Mouse (Mus musculus) layer of hippocampus, adult 8-10 months (tissue): ENCODE measurements around the gene Hoga1. TPM values are rescaled to one million over a fixed set of nuclear protein-coding genes. Genes with fewer than 3 reads are reported as not detected.
"Not testable (repeated sequence)": the region's sequence is repeated elsewhere in the genome, so short reads cannot be mapped to it uniquely, and the experiment has no call there.

Experiments used
- DNase-seq, 2 experiments: peaks; one replicate each; pipeline ENCODE4 v3.0.0; 2022; ENCODE audit warnings: low spot score in 2 of 2
- total RNA-seq, 4 experiments: library from RNA; stranded (reverse); gene quantifications; 2 replicates each; pipeline ENCODE4 v1.2.4; 2022

The Hoga1 gene
- total RNA-seq, 4 experiments from 2014 or later: 7.2 to 11.6 (median 8.9) TPM

- DNase-seq: no peak
Observed at GRCm38 (mm10) chr19:42068441-42069240, 23.2 kb downstream of the Hoga1 start.

- DNase-seq: no peak
Observed at GRCm38 (mm10) chr19:42069241-42069525, 23.8 kb downstream of the Hoga1 start.

- no peak for DNase-seq
Observed at GRCm38 (mm10) chr19:42071221-42071620, 25.8 kb downstream of the Hoga1 start.

GRCm38 (mm10) chr19:42071886-42072608 lies 26.6 kb downstream of the Hoga1 start:
- no peak for DNase-seq

- DNase-seq: no peak
Observed at GRCm38 (mm10) chr19:42072802-42073201, 27.4 kb downstream of the Hoga1 start.

- no peak for DNase-seq
Observed at GRCm38 (mm10) chr19:42075051-42075450, 29.6 kb downstream of the Hoga1 start.

- no peak for DNase-seq
Observed at GRCm38 (mm10) chr19:42075992-42076391, 30.6 kb downstream of the Hoga1 start.

- DNase-seq: no peak
Observed at GRCm38 (mm10) chr19:42078566-42078965, 33.2 kb downstream of the Hoga1 start.

GRCm38 (mm10) chr19:42079006-42079405 lies 33.6 kb downstream of the Hoga1 start:
- DNase-seq: no peak

- no peak for DNase-seq
Observed at GRCm38 (mm10) chr19:42079950-42080349, 34.5 kb downstream of the Hoga1 start.

GRCm38 (mm10) chr19:42080469-42080868 lies 35.1 kb downstream of the Hoga1 start:
- no peak for DNase-seq

- not testable (repeated sequence) for DNase-seq
Observed at GRCm38 (mm10) chr19:42081613-42082012, 36.2 kb downstream of the Hoga1 start.

GRCm38 (mm10) chr19:42085690-42086089 lies 40.3 kb downstream of the Hoga1 start:
- no peak for DNase-seq

GRCm38 (mm10) chr19:42086166-42086565 lies 40.8 kb downstream of the Hoga1 start, which contains the start of gene Morn4:
TSS of gene Morn4 (minus strand) at chr19:42086357.
- DNase-seq: peak; percentile 93 to 95

- peak; percentile 37 to 54 for DNase-seq
Observed at GRCm38 (mm10) chr19:42089103-42089747, 43.8 kb downstream of the Hoga1 start.

- DNase-seq: peak; percentile 100
Observed at GRCm38 (mm10) chr19:42089748-42090595, 44.6 kb downstream of the Hoga1 start, which contains the start of gene Pi4k2a. TSS of gene Pi4k2a (plus strand) at chr19:42090470.

GRCm38 (mm10) chr19:42090637-42091141 lies 45.3 kb downstream of the Hoga1 start:
- DNase-seq: no peak

- no peak for DNase-seq
Observed at GRCm38 (mm10) chr19:42099406-42099805, 54.0 kb downstream of the Hoga1 start.

GRCm38 (mm10) chr19:42104681-42105080 lies 59.3 kb downstream of the Hoga1 start:
- DNase-seq: no peak

GRCm38 (mm10) chr19:42115783-42116335 lies 70.4 kb downstream of the Hoga1 start:
- no peak for DNase-seq

- no peak for DNase-seq
Observed at GRCm38 (mm10) chr19:42118142-42118541, 72.7 kb downstream of the Hoga1 start.
